Mouse (Mus musculus) cerebellum, adult 11 months (tissue): Measurements from ENCODE around the gene Mrpl23.
A peak's percentile ranks its signal among the peaks of the same experiment; 100 is the strongest.

Experiments used
- DNase-seq: peaks from one replicate; pipeline ENCODE4 v3.0.0; 2022

Gene Mrpl23

GRCm38 (mm10) chr7:142532671-142533058, at the start of gene Mrpl23:
TSS of gene Mrpl23 (plus strand) at chr7:142532686.
- DNase-seq: no peak

GRCm38 (mm10) chr7:142483136-142483535, 49.4 kb upstream of the Mrpl23 start:
- DNase-seq: no peak

GRCm38 (mm10) chr7:142484780-142485179, 47.7 kb upstream of the Mrpl23 start:
- DNase-seq: no peak

GRCm38 (mm10) chr7:142486751-142487162, 45.7 kb upstream of the Mrpl23 start:
- DNase-seq: no peak

- no peak for DNase-seq
Measured at GRCm38 (mm10) chr7:142487341-142487859, 45.1 kb upstream of the Mrpl23 start.

GRCm38 (mm10) chr7:142488053-142488452, 44.4 kb upstream of the Mrpl23 start:
- DNase-seq: no peak

GRCm38 (mm10) chr7:142493535-142493934, 39.0 kb upstream of the Mrpl23 start:
- no peak for DNase-seq

- no peak for DNase-seq
Measured at GRCm38 (mm10) chr7:142496158-142496557, 36.3 kb upstream of the Mrpl23 start.

- DNase-seq: no peak
Measured at GRCm38 (mm10) chr7:142496800-142497199, 35.7 kb upstream of the Mrpl23 start.

- DNase-seq: peak; percentile 56
Measured at GRCm38 (mm10) chr7:142497775-142498174, 34.7 kb upstream of the Mrpl23 start.

- DNase-seq: no peak
Measured at GRCm38 (mm10) chr7:142498575-142498974, 33.9 kb upstream of the Mrpl23 start, which contains the start of gene Tnnt3. TSS of gene Tnnt3 (plus strand) at chr7:142498836.

GRCm38 (mm10) chr7:142499010-142499721, 33.3 kb upstream of the Mrpl23 start:
- DNase-seq: no peak

- DNase-seq: no peak
Measured at GRCm38 (mm10) chr7:142500032-142500431, 32.5 kb upstream of the Mrpl23 start.

- no peak for DNase-seq
Measured at GRCm38 (mm10) chr7:142503206-142503605, 29.3 kb upstream of the Mrpl23 start.

GRCm38 (mm10) chr7:142505942-142506341, 26.5 kb upstream of the Mrpl23 start:
- no peak for DNase-seq

- no peak for DNase-seq
Measured at GRCm38 (mm10) chr7:142506501-142506900, 26.0 kb upstream of the Mrpl23 start.

- no peak for DNase-seq
Measured at GRCm38 (mm10) chr7:142507453-142507852, 25.0 kb upstream of the Mrpl23 start.

- DNase-seq: no peak
Measured at GRCm38 (mm10) chr7:142509518-142509917, 23.0 kb upstream of the Mrpl23 start.

- DNase-seq: no peak
Measured at GRCm38 (mm10) chr7:142510021-142510777, 22.3 kb upstream of the Mrpl23 start.

- DNase-seq: no peak
Measured at GRCm38 (mm10) chr7:142514048-142514447, 18.4 kb upstream of the Mrpl23 start.

GRCm38 (mm10) chr7:142516221-142516978, 16.1 kb upstream of the Mrpl23 start:
- DNase-seq: no peak

- DNase-seq: no peak
Measured at GRCm38 (mm10) chr7:142517531-142517930, 15.0 kb upstream of the Mrpl23 start.

GRCm38 (mm10) chr7:142520331-142520730, 12.2 kb upstream of the Mrpl23 start:
- no peak for DNase-seq
